Mouse (Mus musculus): Measurements from ENCODE around the gene Kdm2b. TPM values are rescaled to one million over a fixed set of nuclear protein-coding genes. Genes with fewer than 3 reads are reported as not detected.

The Kdm2b gene
- polyA plus RNA-seq, 1 experiment from 2014 or later, result 8.3 TPM

GRCm38 (mm10) chr5:122993811-122994210 is 4.2 kb upstream of the Kdm2b start:
- H3K4me3 ChIP-seq (ENCODE audit: low read depth, low read length), result peak overlapping the region; percentile 21; the same call in 1 of the 2 replicates
- DNase-seq (no peak), ATAC-seq (no peak)
- H3K9me3 ChIP-seq (ENCODE audit: low read length), result no peaks in the 10 kb centered on the region
- H3K27me3 ChIP-seq (ENCODE audit: insufficient read depth, low read length), result no peaks in the 10 kb centered on the region
- H3K4me2 ChIP-seq (ENCODE audit: low read depth, low read length), result peak overlapping the region; percentile 59
- 51% methylated on average over 2 of the region's 2 CpGs for WGBS (ENCODE audit: insufficient replicate concordance)
- TF ChIP-seq CTCF (IDR thresholded peaks at IDR 0.05; ENCODE audit: low read depth), result no peak
- no peak for TF ChIP-seq EP300 (IDR thresholded peaks at IDR 0.05; ENCODE audit: low read depth)
- 0 out of 2 replicates have a peak overlapping the region, but pooled peaks have one; percentile 8 for H3K27ac ChIP-seq (ENCODE audit: low read depth)
- peaks cover 26% of the 10 kb centered on the region for H3K4me1 ChIP-seq (ENCODE audit: insufficient read depth)
- H3K9ac ChIP-seq (replicated peaks), result no peak overlapping the region
- no peaks in the 10 kb centered on the region for H3K36me3 ChIP-seq (replicated peaks; ENCODE audit: insufficient read depth, low read length)

- Histone ChIP-seq H3K9me3 (ENCODE audit: low read length) (no peaks in the 10 kb centered on the region), H3K4me1 (ENCODE audit: insufficient read depth) (peaks cover 40% of the 10 kb centered on the region), H3K27me3 (ENCODE audit: insufficient read depth, low read length) (peaks cover 7% of the 10 kb centered on the region), H3K27ac (ENCODE audit: low read depth) (no peak overlapping the region), H3K4me2 (ENCODE audit: low read depth, low read length) (no peak overlapping the region), H3K36me3 (replicated peaks; ENCODE audit: insufficient read depth, low read length) (no peaks in the 10 kb centered on the region), H3K4me3 (ENCODE audit: low read depth, low read length) (no peak overlapping the region), H3K9ac (replicated peaks) (no peak overlapping the region)
- 50% methylated on average over 5 of the region's 5 CpGs for WGBS (ENCODE audit: insufficient replicate concordance)
- TF ChIP-seq CTCF (IDR thresholded peaks at IDR 0.05; ENCODE audit: low read depth) (no peak), EP300 (IDR thresholded peaks at IDR 0.05; ENCODE audit: low read depth) (no peak)
- ATAC-seq (no peak), DNase-seq (no peak)
Measured at GRCm38 (mm10) chr5:122991350-122992004, 1.9 kb upstream of the Kdm2b start.

GRCm38 (mm10) chr5:122990411-122991160 is 963 bp upstream of the Kdm2b start:
- WGBS (ENCODE audit: insufficient replicate concordance), result 28% methylated on average over 16 of the region's 16 CpGs
- ATAC-seq (no peak), DNase-seq (no peak)
- Histone ChIP-seq H3K27me3 (ENCODE audit: insufficient read depth, low read length) (peaks cover 7% of the 10 kb centered on the region), H3K9me3 (ENCODE audit: low read length) (no peaks in the 10 kb centered on the region), H3K4me1 (ENCODE audit: insufficient read depth) (peaks cover 40% of the 10 kb centered on the region), H3K9ac (replicated peaks) (no peak overlapping the region), H3K4me2 (ENCODE audit: low read depth, low read length) (peak overlapping the region; percentile 97), H3K27ac (ENCODE audit: low read depth) (no peak overlapping the region), H3K36me3 (replicated peaks; ENCODE audit: insufficient read depth, low read length) (no peaks in the 10 kb centered on the region), H3K4me3 (ENCODE audit: low read depth, low read length) (peak overlapping the region; percentile 76; the same call in 1 of the 2 replicates)
- peak; percentile 71 for TF ChIP-seq EP300 (IDR thresholded peaks at IDR 0.05; ENCODE audit: low read depth)
- TF ChIP-seq CTCF (IDR thresholded peaks at IDR 0.05; ENCODE audit: low read depth), result no peak

- no peaks in the 10 kb centered on the region for H3K36me3 ChIP-seq (replicated peaks; ENCODE audit: insufficient read depth, low read length)
- H3K9me3 ChIP-seq (ENCODE audit: low read length), result no peaks in the 10 kb centered on the region
- DNase-seq, result peak; percentile 76
- peaks cover 7% of the 10 kb centered on the region for H3K27me3 ChIP-seq (ENCODE audit: insufficient read depth, low read length)
- TF ChIP-seq EP300 (IDR thresholded peaks at IDR 0.05; ENCODE audit: low read depth) (no peak), CTCF (IDR thresholded peaks at IDR 0.05; ENCODE audit: low read depth) (no peak)
- under 1% methylated on average over 36 of the region's 39 CpGs for WGBS (ENCODE audit: insufficient replicate concordance)
- ATAC-seq, result peak; percentile 66
- H3K4me3 ChIP-seq (ENCODE audit: low read depth, low read length), result peak overlapping the region; percentile 76
- peak overlapping the region; percentile 76 for H3K9ac ChIP-seq (replicated peaks)
- peak overlapping the region; percentile 84 for H3K27ac ChIP-seq (ENCODE audit: low read depth)
- H3K4me1 ChIP-seq (ENCODE audit: insufficient read depth), result peaks cover 38% of the 10 kb centered on the region
- peak overlapping the region; percentile 97 for H3K4me2 ChIP-seq (ENCODE audit: low read depth, low read length)
Measured at GRCm38 (mm10) chr5:122989001-122989525, 560 bp downstream of the Kdm2b start.

- H3K4me2 ChIP-seq (ENCODE audit: low read depth, low read length), result peak overlapping the region; percentile 97
- H3K27ac ChIP-seq (ENCODE audit: low read depth), result peak overlapping the region; percentile 84
- H3K36me3 ChIP-seq (replicated peaks; ENCODE audit: insufficient read depth, low read length), result no peaks in the 10 kb centered on the region
- WGBS (ENCODE audit: insufficient replicate concordance), result 1% methylated on average over 33 of the region's 41 CpGs
- peak; percentile 57 for DNase-seq
- TF ChIP-seq CTCF (IDR thresholded peaks at IDR 0.05; ENCODE audit: low read depth), result no peak
- no peak for TF ChIP-seq EP300 (IDR thresholded peaks at IDR 0.05; ENCODE audit: low read depth)
- H3K27me3 ChIP-seq (ENCODE audit: insufficient read depth, low read length), result peaks cover 7% of the 10 kb centered on the region
- H3K4me3 ChIP-seq (ENCODE audit: low read depth, low read length), result peak overlapping the region; percentile 76
- peak; percentile 30; the same call in 1 of the 2 replicates for ATAC-seq
- H3K4me1 ChIP-seq (ENCODE audit: insufficient read depth), result peaks cover 37% of the 10 kb centered on the region
- H3K9ac ChIP-seq (replicated peaks), result peak overlapping the region; percentile 76
- H3K9me3 ChIP-seq (ENCODE audit: low read length), result no peaks in the 10 kb centered on the region
Measured at GRCm38 (mm10) chr5:122988021-122988751, 1.4 kb downstream of the Kdm2b start.
